Mouse (Mus musculus) erythroblast, embryonic 14.5 days (primary cell): ENCODE data around the gene Lgr6.

ENCODE experiments used
- GATA1 ChIP-seq: IDR thresholded peaks from 2 replicates; pipeline ENCODE4 v1.6.1; 2012; ENCODE audit warnings: low read length, inconsistent platforms, mixed read lengths
- TAL1 ChIP-seq: IDR thresholded peaks from 3 replicates; pipeline ENCODE4 v1.6.1; 2012; ENCODE audit warnings: low read length, inconsistent platforms, mixed read lengths

- no peak for TF ChIP-seq GATA1
- TF ChIP-seq TAL1 = no peak
These were observed 166.8 kb downstream of the Lgr6 start for GRCm38 (mm10) chr1:134938233-134938632.
